In the genomic region with DNA sequence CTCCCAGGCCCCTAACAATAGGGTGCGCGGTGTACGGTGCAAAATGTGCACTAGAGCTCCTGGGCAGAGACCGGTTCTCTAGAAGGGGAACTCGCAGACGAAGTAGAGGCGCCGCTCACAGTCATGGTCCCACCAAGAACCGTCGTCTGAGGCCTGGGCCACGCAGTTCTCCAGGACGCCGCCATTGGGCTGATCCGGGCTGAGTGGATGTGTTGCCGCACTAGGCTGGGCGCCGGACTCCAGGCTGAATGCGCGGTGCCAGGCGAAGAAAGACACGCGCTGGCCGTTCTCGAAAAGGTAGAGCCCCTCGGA, we compare ENCODE assay signal across 1 mouse cellular context.
TF ChIP-seq lines count a peak whose summit lies in the region.

No protein-coding gene starts in this region.

TF ChIP-seq in CH12.LX, 34 proteins besides CTCF, POLR2A, EP300 and RAD21:
- TF ChIP-seq E2F4 (IDR thresholded peaks at IDR 0.05; ENCODE audit: insufficient replicate concordance, low read depth, low read length) (no peak), MYC (IDR thresholded peaks at IDR 0.05; ENCODE audit: low read depth, low read length) (no peak), UBTF (IDR thresholded peaks at IDR 0.05; ENCODE audit: low read depth, low read length) (peak; percentile 74; the same call in 1 of the 2 replicates), RCOR1 (conservative IDR thresholded peaks at IDR 0.05; ENCODE audit: low read depth, low read length) (0 out of 2 replicates have a peak, but pooled peaks have one; percentile 29), CHD1 (IDR thresholded peaks at IDR 0.05; ENCODE audit: low read depth, low read length) (no peak; the same call in 1 of the 2 replicates), SIN3A (IDR thresholded peaks at IDR 0.05; ENCODE audit: low read length) (peak; percentile 85; the same call in 1 of the 2 replicates), MXI1 (IDR thresholded peaks at IDR 0.05; ENCODE audit: low read depth, low read length) (peak; percentile 65)
